Mouse (Mus musculus) neutrophil, adult 5-6 weeks (primary cell): Measurements from ENCODE around the gene Prkd2. TPM values are rescaled to one million over a fixed set of nuclear protein-coding genes. Genes with fewer than 3 reads are reported as not detected.
A peak's percentile ranks its signal among the peaks of the same experiment; 100 is the strongest.

Experiments
- ATAC-seq: fragments of 151-379, 151-347 bp; 2 replicates; pipeline ENCODE4 v1.8.0; 2017; ENCODE audit warnings: mild to moderate bottlenecking, moderate TSS enrichment; ENCODE audit not compliant: insufficient number of reproducible peaks, poor library complexity, low FRiP score, severe bottlenecking; ENCODE audit errors: extremely low read depth
- total RNA-seq: library from RNA; stranded (forward); fragments of 200-1000 nt; gene quantifications from 2 replicates; pipeline ENCODE4 v1.2.3, GENCODE M21; 2017

The Prkd2 gene
- total RNA-seq, 1 experiment from 2014 or later: 122 TPM

- no peak for ATAC-seq
Measured at GRCm38 (mm10) chr7:16848579-16848978, 5.9 kb downstream of the Prkd2 start.

- no peak for ATAC-seq
Measured at GRCm38 (mm10) chr7:16851636-16852035, 8.9 kb downstream of the Prkd2 start.

- ATAC-seq: no peak
Measured at GRCm38 (mm10) chr7:16853302-16853831, 10.7 kb downstream of the Prkd2 start.

- ATAC-seq: peak; percentile 58; the same call in 1 of the 2 replicates
Measured at GRCm38 (mm10) chr7:16858336-16858735, 15.6 kb downstream of the Prkd2 start.

GRCm38 (mm10) chr7:16859902-16860651 is 17.4 kb downstream of the Prkd2 start:
- ATAC-seq: peak; percentile 46; the same call in 1 of the 2 replicates

- ATAC-seq: no peak
Measured at GRCm38 (mm10) chr7:16867488-16867887, 24.8 kb downstream of the Prkd2 start.

- ATAC-seq: no peak
Measured at GRCm38 (mm10) chr7:16869497-16869896, 26.8 kb downstream of the Prkd2 start.

GRCm38 (mm10) chr7:16871600-16871999 is 28.9 kb downstream of the Prkd2 start:
- no peak for ATAC-seq

GRCm38 (mm10) chr7:16872478-16872877 is 29.8 kb downstream of the Prkd2 start:
- ATAC-seq: no peak

- ATAC-seq: no peak
Measured at GRCm38 (mm10) chr7:16873392-16873791, 30.7 kb downstream of the Prkd2 start.

- ATAC-seq: peak; percentile 66
Measured at GRCm38 (mm10) chr7:16874190-16874589, 31.5 kb downstream of the Prkd2 start.

- peak; percentile 83 for ATAC-seq
Measured at GRCm38 (mm10) chr7:16874756-16875309, 32.1 kb downstream of the Prkd2 start.

- ATAC-seq: no peak
Measured at GRCm38 (mm10) chr7:16875310-16875325, 32.4 kb downstream of the Prkd2 start, which contains the start of gene Dact3. Dact3 (plus strand) TSS chr7:16875317.

- ATAC-seq: no peak
Measured at GRCm38 (mm10) chr7:16875326-16875725, 32.6 kb downstream of the Prkd2 start.

- ATAC-seq: no peak
Measured at GRCm38 (mm10) chr7:16876006-16876405, 33.3 kb downstream of the Prkd2 start.

GRCm38 (mm10) chr7:16876608-16877007 is 33.9 kb downstream of the Prkd2 start:
- ATAC-seq: no peak

- no peak for ATAC-seq
Measured at GRCm38 (mm10) chr7:16877717-16878116, 35.0 kb downstream of the Prkd2 start.

GRCm38 (mm10) chr7:16879796-16880547 is 37.3 kb downstream of the Prkd2 start:
- no peak for ATAC-seq

- ATAC-seq: no peak
Measured at GRCm38 (mm10) chr7:16880615-16881014, 37.9 kb downstream of the Prkd2 start.

GRCm38 (mm10) chr7:16883162-16883561 is 40.5 kb downstream of the Prkd2 start:
- no peak for ATAC-seq
